Mouse (Mus musculus) spleen, adult 12 weeks (tissue): ENCODE results near the gene Otud7a.

Experiments used
- DNase-seq: peaks from one replicate; pipeline ENCODE4 v3.0.0; 2022; ENCODE audit warnings: low spot score

Gene Otud7a

DNA sequence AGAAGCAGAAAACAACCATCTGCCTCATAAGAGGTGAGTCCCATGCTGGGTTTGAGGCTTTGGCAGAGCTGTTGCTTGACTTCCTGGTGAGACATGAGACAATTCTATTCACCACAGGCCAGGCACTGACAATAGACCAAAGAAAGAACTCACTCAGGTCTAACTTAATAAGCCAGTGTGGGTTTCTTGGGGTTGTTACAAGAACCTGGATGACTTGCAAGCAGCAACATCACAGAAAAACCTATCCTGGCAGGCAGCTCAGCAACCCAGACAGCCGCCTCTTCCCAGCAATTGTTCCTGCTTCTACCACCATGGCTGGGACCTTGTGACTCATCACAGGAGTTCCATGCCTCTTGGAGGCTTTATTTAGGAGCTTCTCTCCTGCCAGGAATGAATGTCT is 329.7 kb downstream of the Otud7a start:
- DNase-seq: no peak

- DNase-seq: no peak
Observed at GRCm38 (mm10) chr7:63777328-63777727, 332.8 kb downstream of the Otud7a start.

DNA sequence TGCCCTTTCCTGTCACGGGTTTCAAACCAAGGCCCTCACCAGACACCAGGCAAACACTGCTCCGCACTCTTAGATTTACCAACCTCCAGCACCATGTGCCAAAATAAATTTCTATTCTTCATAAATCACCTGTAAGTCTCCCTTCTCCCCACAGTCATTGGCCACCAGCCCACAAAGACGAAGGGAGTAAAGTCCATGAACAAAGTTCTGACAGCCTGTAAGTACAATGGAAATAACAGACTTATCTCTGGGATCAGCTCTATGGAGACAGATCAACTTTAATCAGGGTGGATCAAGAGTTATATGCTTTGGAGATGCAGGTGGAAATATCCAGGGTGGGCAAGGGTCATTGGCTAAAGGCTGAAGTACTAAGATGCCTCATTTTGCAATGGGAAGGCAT is 336.3 kb downstream of the Otud7a start:
- DNase-seq: no peak

- DNase-seq: no peak
Observed at GRCm38 (mm10) chr7:63789743-63790142, 345.2 kb downstream of the Otud7a start.

- DNase-seq: no peak
Observed at GRCm38 (mm10) chr7:63796001-63796632, 351.6 kb downstream of the Otud7a start.

DNA sequence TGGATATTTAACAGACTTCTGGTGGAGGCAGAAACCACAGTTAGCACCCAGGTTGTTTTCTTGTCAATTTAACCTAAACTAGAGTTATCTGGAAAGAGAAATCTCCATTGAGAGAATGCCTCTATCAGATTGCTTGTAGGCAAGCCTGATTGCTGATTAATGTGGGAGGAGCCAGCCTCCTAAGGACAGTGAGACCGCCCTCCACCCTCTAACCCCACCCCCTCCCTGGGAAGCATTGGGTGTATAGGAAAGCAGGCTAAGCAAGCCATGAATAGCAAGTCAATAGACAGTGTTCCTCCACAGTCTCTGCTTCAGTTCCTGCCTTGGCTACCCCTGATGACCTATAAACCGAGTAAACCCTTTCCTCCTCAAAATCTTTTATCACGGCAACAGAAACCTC is 353.9 kb downstream of the Otud7a start:
- DNase-seq: no peak

- no peak for DNase-seq
Observed at GRCm38 (mm10) chr7:63799304-63799703, 354.8 kb downstream of the Otud7a start.

DNA sequence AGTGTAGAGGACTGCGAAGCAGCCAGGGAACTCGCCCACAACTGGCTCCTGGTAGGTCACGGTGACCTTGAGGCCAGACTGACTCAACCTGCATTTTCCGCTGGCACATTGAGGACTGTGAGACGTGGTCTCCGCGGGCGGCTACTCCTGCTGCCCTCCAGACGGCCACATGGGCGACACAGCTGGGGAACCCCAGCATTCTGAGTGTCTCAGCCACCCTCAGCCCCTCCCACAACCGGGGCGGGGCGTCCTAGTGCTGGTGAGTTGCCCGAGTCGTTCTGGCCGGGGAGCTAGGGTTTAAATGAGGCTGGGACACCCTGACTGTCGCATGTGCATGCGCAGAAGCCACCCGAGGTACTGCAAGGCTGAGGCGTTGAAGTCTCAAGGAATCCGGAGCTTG is 358.2 kb downstream of the Otud7a start:
- DNase-seq: peak; percentile 60
